Mouse (Mus musculus) left cerebral cortex, postnatal 36 days (tissue): ENCODE results near the gene Ube4a. TPM values are rescaled to one million over a fixed set of nuclear protein-coding genes. Genes with fewer than 3 reads are reported as not detected.
"Not testable (repeated sequence)": the region's sequence is repeated elsewhere in the genome, so short reads cannot be mapped to it uniquely, and the experiment has no call there.

ENCODE experiments used
- DNase-seq, 2 experiments: peaks; one replicate each; pipeline ENCODE4 v3.0.0; 2021 to 2022; ENCODE audit warnings: low spot score in 2 of 2, mixed read lengths in 1 of 2
- intact Hi-C: fragments of 180-260 bp; cut with DNase I; formaldehyde crosslinking; loops from one replicate; pipeline ENCODE4 v1.15.1; 2025
- total RNA-seq, 2 experiments: library from RNA; stranded (reverse); gene quantifications; 2 replicates each; pipeline ENCODE4 v1.2.3; 2021

Ube4a gene
- total RNA-seq, 2 experiments from 2014 or later: 60.9 to 78.5 TPM

- no peak for DNase-seq
- intact Hi-C loops: no loop called here
These were observed 16.7 kb upstream of the Ube4a start for GRCm38 (mm10) chr9:44982081-44982480.

DNA sequence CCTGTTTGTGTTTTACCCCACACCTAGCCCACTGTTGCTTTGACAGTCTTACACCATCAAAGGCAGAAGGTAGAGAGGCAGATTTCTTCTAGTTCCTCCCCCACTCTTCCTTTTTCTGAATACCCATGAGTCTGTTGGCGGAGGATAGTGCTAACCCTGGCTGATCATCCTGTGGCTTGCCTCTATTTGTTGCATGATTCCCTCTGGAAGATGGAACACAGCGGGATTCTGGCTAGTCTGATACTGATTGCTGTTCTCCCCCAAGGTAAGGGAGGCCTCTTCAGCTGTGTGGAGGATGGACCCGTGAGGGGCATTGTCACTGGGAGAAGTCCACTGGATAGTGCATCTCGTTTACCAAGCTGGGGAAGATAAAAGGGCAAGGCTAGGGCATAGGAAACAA lies 16.3 kb upstream of the Ube4a start, which contains the start of gene Cd3d:
Cd3d (plus strand) TSS at position 111 of the 400 bp plus-strand sequence.
- intact Hi-C loops: no loop called here
- DNase-seq: no peak

- intact Hi-C loops: no loop called here
- DNase-seq: no peak
These were observed 15.7 kb upstream of the Ube4a start for GRCm38 (mm10) chr9:44981104-44981503.

- no peak for DNase-seq
- intact Hi-C loops: no loop called here
These were observed 14.8 kb upstream of the Ube4a start, which contains the start of gene Cd3g for GRCm38 (mm10) chr9:44980242-44980641. Cd3g (minus strand) TSS chr9:44980431.

DNA sequence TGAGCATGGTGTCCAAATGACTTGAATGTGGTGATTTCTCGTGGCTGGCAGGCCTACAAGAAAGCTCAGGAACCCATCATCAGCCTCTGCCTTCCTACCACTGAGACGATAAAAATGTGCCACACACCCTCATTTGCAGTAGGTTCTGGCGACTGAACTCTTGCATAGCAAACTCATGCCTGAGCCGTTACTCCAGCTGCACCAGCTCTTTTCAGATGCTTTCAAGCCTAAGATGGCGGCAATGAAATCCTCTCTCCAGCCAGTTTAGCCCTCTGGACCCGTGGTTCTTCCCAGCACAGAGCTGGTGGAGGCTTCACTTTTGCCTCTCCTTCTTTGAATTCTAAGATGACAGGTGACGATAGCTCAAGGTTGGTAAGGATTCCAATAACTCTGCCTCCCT lies 14.4 kb upstream of the Ube4a start:
- DNase-seq: no peak
- intact Hi-C loops: no loop called here

DNA sequence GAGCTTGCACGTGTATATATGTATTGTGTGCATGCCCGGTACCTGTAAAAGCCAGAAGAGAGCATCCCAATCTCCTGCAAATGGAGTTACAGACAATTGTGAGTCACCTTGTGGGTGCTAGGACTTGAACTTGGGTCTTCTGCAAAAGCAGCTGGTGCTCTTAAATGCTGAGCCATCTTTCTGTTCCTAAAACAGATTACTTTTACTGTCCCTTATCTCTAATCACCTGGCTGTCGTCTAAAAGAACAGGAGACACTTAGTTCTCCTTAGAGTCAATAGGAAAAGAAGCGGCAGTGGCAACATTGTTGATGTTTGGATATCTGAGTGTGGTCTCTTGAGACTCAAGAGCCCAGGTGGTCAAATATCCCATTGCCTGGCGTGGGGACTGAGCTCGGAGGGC lies 12.4 kb upstream of the Ube4a start:
- intact Hi-C loops: no loop called here
- no peak for DNase-seq

- intact Hi-C loops: loop anchor here (5.0 kb wide), 3 partner anchors 47 to 178 kb away; partner anchors contain the start of genes Atp5l and Mpzl3
These were observed 4.0 kb upstream of the Ube4a start for GRCm38 (mm10) chr9:44969450-44969849.

GRCm38 (mm10) chr9:44967763-44968162 lies 2.4 kb upstream of the Ube4a start:
- intact Hi-C loops: loop anchor here (5.0 kb wide), 3 partner anchors 45 to 180 kb away; partner anchors contain the start of genes Atp5l and Mpzl3
- DNase-seq: not testable (repeated sequence)

More at GRCm38 (mm10) chr9:44969450-44969849, 4.0 kb upstream of the Ube4a start:
- DNase-seq: no peak

DNA sequence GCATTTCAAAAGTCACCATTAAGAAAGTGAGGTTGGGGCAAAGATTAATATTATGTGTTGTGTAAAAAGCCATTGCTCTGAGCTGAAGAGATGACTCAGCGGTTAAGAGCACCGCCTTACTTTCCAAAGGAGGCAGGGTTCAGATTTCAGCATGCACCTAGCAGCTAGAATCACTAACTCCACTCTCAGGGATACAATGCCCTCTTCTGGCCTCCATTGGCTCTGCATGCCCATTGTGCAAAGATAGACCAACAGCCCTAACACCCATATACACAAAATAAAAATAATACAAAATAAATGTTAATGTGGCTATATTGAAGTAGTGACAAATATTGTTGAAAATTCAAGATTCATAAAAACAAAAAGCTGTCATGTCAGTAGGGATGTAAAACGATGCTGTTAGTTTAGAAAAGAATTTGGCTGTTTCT lies 1.4 kb upstream of the Ube4a start:
- peak; percentile 14 to 42 for DNase-seq
- intact Hi-C loops: loop anchor here (5.0 kb wide), 3 partner anchors 45 to 180 kb away; partner anchors contain the start of genes Atp5l and Mpzl3

DNA sequence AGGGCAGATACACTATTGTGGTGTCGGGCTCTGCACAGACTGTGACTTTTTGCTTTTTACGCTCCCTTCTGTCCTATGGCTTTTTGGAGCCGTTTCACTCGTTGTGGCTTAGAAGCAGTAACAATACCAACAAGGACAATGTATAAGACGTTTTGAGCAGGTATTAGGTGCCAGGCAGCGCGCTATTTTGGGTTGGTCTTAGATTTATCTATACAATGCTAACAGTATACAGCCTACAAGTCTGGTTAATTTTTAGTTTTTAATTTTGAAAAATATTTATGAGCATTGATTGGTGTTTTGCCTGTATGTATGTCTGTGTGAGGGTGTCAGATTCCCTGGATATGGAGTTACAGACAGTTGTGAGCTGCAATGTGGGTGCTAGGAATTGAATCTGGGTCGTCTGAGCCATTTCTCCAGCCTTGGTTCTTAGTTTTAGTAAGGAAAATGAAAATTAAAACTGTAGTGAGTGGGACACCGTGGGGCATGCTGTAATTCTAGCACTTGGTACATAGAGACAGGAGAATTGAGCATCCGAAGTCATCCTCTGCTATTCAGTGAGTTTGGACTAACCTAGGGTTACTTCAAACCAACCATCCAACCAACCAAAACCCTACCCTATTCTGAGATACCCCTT lies 550 bp upstream of the Ube4a start:
- DNase-seq: no peak
- intact Hi-C loops: loop anchor here (5.0 kb wide), 3 partner anchors 44 to 181 kb away; partner anchors contain the start of genes Atp5l and Mpzl3

- intact Hi-C loops: no loop called here
- DNase-seq: no peak
These were observed 11.0 kb downstream of the Ube4a start for GRCm38 (mm10) chr9:44954432-44954831.

DNA sequence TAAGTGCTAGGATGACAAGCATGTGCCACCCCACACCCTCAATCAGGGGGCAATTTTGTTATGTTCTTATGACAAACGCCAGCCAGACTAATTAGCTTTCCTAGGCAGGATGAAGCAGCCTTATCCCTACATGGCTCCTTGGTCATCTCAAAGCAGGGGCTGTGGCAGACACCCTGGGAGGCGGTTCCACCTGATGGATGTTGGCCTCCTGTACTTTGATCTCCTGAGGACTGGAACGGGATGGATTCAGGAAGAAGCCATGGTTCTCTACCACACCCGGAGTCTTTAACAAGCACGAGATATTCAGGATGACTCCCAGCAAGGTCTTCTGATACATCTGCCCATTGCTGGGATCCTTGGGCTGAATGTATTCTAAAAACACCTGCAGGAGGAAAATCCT lies 17.6 kb downstream of the Ube4a start:
- no peak for DNase-seq
- intact Hi-C loops: no loop called here

- intact Hi-C loops: no loop called here
- no peak for DNase-seq
These were observed 19.2 kb downstream of the Ube4a start for GRCm38 (mm10) chr9:44946185-44946695.

GRCm38 (mm10) chr9:44942421-44942820 lies 23.0 kb downstream of the Ube4a start:
- intact Hi-C loops: no loop called here
- DNase-seq: no peak

DNA sequence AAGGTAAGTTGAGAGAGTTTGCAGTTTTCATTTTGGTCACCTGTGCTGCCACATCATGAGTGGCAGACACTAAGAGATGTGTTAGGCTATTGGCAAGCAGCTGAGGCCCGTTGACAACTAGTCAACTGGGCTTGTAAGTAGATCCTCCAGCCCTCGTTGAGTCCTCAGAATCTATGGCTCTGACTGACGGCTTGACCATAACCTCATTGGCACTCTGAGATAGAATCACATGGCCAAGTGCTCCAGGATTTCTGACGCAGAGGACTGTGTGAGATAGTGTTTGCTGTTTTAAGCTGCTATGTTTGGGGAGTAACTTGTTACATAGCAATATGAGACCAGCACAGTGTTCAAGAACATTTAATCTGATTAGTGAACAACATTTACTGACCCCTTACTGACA lies 23.6 kb downstream of the Ube4a start:
- intact Hi-C loops: no loop called here
- no peak for DNase-seq

GRCm38 (mm10) chr9:44921543-44921942 lies 43.9 kb downstream of the Ube4a start:
- no peak for DNase-seq
- intact Hi-C loops: loop anchor here (2.0 to 5.0 kb wide), 3 partner anchors 41 to 85 kb away; partner anchors contain the start of genes Kmt2a and Ube4a

GRCm38 (mm10) chr9:44921123-44921468 lies 44.3 kb downstream of the Ube4a start:
- peak in 1 of 2 experiments; percentile 85 for DNase-seq
- intact Hi-C loops: loop anchor here (2.0 to 5.0 kb wide), 3 partner anchors 40 to 84 kb away; partner anchors contain the start of genes Kmt2a and Ube4a

GRCm38 (mm10) chr9:44920374-44921122 lies 44.9 kb downstream of the Ube4a start, which contains the start of gene Atp5l:
Atp5l (minus strand) TSS chr9:44920742.
- intact Hi-C loops: loop anchor here (2.0 to 5.0 kb wide), 3 partner anchors 40 to 84 kb away; partner anchors contain the start of genes Kmt2a and Ube4a

GRCm38 (mm10) chr9:44919606-44920005 lies 45.8 kb downstream of the Ube4a start:
- DNase-seq: no peak
- intact Hi-C loops: loop anchor here (2.0 to 5.0 kb wide), 3 partner anchors 39 to 83 kb away; partner anchors contain the start of genes Kmt2a and Ube4a

More at GRCm38 (mm10) chr9:44920374-44921122, 44.9 kb downstream of the Ube4a start, which contains the start of gene Atp5l:
- peak; percentile 87 to 89 for DNase-seq

GRCm38 (mm10) chr9:44916196-44916595 lies 49.2 kb downstream of the Ube4a start:
- intact Hi-C loops: no loop called here

More at GRCm38 (mm10) chr9:44916196-44916595, 49.2 kb downstream of the Ube4a start:
- DNase-seq: peak in 1 of 2 experiments; percentile 17
